Mouse (Mus musculus): ENCODE data around the gene Vmn2r22.

- TF ChIP-seq CTCF (conservative IDR thresholded peaks at IDR 0.05; ENCODE audit: insufficient read depth, insufficient read length, low read depth, low read length) (no peak), POLR2A (IDR thresholded peaks at IDR 0.05; ENCODE audit: low read depth, low read length) (no peak)
These were observed 46.7 kb upstream of the Vmn2r22 start for GRCm38 (mm10) chr6:123697213-123697612.

Measured in kidney, adult 2 months (tissue).